Mouse (Mus musculus): ENCODE results near the gene Slc44a2.
"Not testable (repeated sequence)": the region's sequence is repeated elsewhere in the genome, so short reads cannot be mapped to it uniquely, and the experiment has no call there.

The Slc44a2 gene

GRCm38 (mm10) chr9:21320619-21321512 is at the start of gene Slc44a2:
Slc44a2 (plus strand) TSS chr9:21320698.
- DNase-seq (ENCODE audit: inconsistent age in 2 of 2, low spot score in 1 of 2): peak; percentile 92 to 96

- DNase-seq (ENCODE audit: inconsistent age in 2 of 2, low spot score in 1 of 2): peak in 1 of 2 experiments; percentile 18
These were observed 48.1 kb upstream of the Slc44a2 start for GRCm38 (mm10) chr9:21272391-21272790.

- DNase-seq (ENCODE audit: inconsistent age in 2 of 2, low spot score in 1 of 2): no peak
These were observed 47.4 kb upstream of the Slc44a2 start for GRCm38 (mm10) chr9:21273094-21273493.

- peak in 1 of 2 experiments; percentile 41 for DNase-seq (ENCODE audit: inconsistent age in 2 of 2, low spot score in 1 of 2)
These were observed 46.8 kb upstream of the Slc44a2 start for GRCm38 (mm10) chr9:21273520-21274228.

- DNase-seq (ENCODE audit: inconsistent age in 2 of 2, low spot score in 1 of 2): peak in 1 of 2 experiments; percentile 35
These were observed 46.2 kb upstream of the Slc44a2 start for GRCm38 (mm10) chr9:21274336-21274735.

- DNase-seq (ENCODE audit: inconsistent age in 2 of 2, low spot score in 1 of 2): peak in 1 of 2 experiments; percentile 33
These were observed 45.3 kb upstream of the Slc44a2 start for GRCm38 (mm10) chr9:21275013-21275710.

- DNase-seq (ENCODE audit: inconsistent age in 2 of 2, low spot score in 1 of 2): no peak
These were observed 44.8 kb upstream of the Slc44a2 start for GRCm38 (mm10) chr9:21275727-21276126.

- no peak for DNase-seq (ENCODE audit: inconsistent age in 2 of 2, low spot score in 1 of 2)
These were observed 44.2 kb upstream of the Slc44a2 start for GRCm38 (mm10) chr9:21276307-21276706.

- peak in 1 of 2 experiments; percentile 62 for DNase-seq (ENCODE audit: inconsistent age in 2 of 2, low spot score in 1 of 2)
These were observed 42.7 kb upstream of the Slc44a2 start for GRCm38 (mm10) chr9:21277776-21278175.

GRCm38 (mm10) chr9:21283591-21283990 is 36.9 kb upstream of the Slc44a2 start:
- DNase-seq (ENCODE audit: inconsistent age in 2 of 2, low spot score in 1 of 2): no peak

GRCm38 (mm10) chr9:21283994-21284393 is 36.5 kb upstream of the Slc44a2 start:
- DNase-seq (ENCODE audit: inconsistent age in 2 of 2, low spot score in 1 of 2): no peak

- DNase-seq (ENCODE audit: inconsistent age in 2 of 2, low spot score in 1 of 2): peak in 1 of 2 experiments; percentile 3
These were observed 33.7 kb upstream of the Slc44a2 start for GRCm38 (mm10) chr9:21286753-21287152.

GRCm38 (mm10) chr9:21287571-21288402 is 32.7 kb upstream of the Slc44a2 start, which contains the start of gene Kri1:
Kri1 (minus strand) TSS chr9:21287969.
- peak; percentile 99 for DNase-seq (ENCODE audit: inconsistent age in 2 of 2, low spot score in 1 of 2)

- peak; percentile 79 to 80 for DNase-seq (ENCODE audit: inconsistent age in 2 of 2, low spot score in 1 of 2)
These were observed 31.8 kb upstream of the Slc44a2 start for GRCm38 (mm10) chr9:21288404-21289336.

GRCm38 (mm10) chr9:21289337-21289671 is 31.2 kb upstream of the Slc44a2 start:
- no peak for DNase-seq (ENCODE audit: inconsistent age in 2 of 2, low spot score in 1 of 2)

GRCm38 (mm10) chr9:21290589-21290988 is 29.9 kb upstream of the Slc44a2 start:
- no peak for DNase-seq (ENCODE audit: inconsistent age in 2 of 2, low spot score in 1 of 2)

- DNase-seq (ENCODE audit: inconsistent age in 2 of 2, low spot score in 1 of 2): peak; percentile 100
These were observed 29.3 kb upstream of the Slc44a2 start, which contains the start of gene Cdkn2d for GRCm38 (mm10) chr9:21291022-21291787. Cdkn2d (minus strand) TSS chr9:21291407.

- DNase-seq (ENCODE audit: inconsistent age in 2 of 2, low spot score in 1 of 2): not testable (repeated sequence)
These were observed 28.6 kb upstream of the Slc44a2 start for GRCm38 (mm10) chr9:21291868-21292267.
